Mouse (Mus musculus) small intestine, adult 2 months (tissue): Measurements from ENCODE around the gene Ssb.
A peak's percentile ranks its signal among the peaks of the same experiment; 100 is the strongest.

Source experiments
- CTCF ChIP-seq: fragments of 200-500 bp; IDR thresholded peaks from 2 replicates; pipeline ENCODE4 v1.5.1; 2012; ENCODE audit warnings: low read depth, mild to moderate bottlenecking, control low read depth, inconsistent platforms, low read length, moderate library complexity, mixed read lengths; ENCODE audit not compliant: insufficient replicate concordance, insufficient read length; ENCODE audit errors: extremely low read depth
- POLR2A ChIP-seq: fragments of 200-500 bp; IDR thresholded peaks from 2 replicates; pipeline ENCODE4 v1.6.1; 2012; ENCODE audit warnings: low read depth, mild to moderate bottlenecking, control low read depth, inconsistent platforms, low read length, moderate library complexity

DNA sequence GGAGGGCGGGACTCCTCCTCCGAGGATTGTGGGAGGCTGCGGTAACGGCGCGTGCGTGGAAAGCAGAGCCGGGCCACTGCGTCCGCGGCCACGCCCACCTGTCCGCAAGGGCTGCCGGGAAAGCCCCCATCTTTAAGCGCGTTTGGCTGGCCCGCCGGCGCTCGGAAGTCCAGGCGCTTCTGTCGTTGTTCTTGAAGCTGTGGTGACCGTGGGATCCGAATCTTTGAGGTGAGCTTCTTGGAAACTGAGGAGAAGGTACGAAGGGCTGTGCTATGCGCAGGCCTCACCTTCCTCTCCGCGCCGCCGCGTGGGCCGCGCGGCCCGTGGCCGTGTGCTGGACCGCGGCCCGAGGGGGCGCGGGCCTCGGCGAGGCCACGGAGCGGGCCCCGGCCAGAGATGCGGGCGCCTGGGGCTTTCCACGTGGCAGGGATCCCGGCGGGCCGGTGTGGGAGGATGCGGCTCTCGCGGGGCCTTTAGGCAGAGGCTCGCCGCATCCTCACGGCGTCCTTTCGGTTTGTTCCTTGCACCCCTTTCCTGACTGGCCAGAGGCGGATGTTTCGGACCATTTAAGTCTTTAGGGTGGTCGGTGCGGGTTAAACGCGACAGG is at the start of gene Ssb:
- no peak for TF ChIP-seq CTCF
- TF ChIP-seq POLR2A: peak; percentile 79
